Mouse (Mus musculus): Measurements from ENCODE around the gene Gm5141. TPM values are rescaled to one million over a fixed set of nuclear protein-coding genes. Genes with fewer than 3 reads are reported as not detected.

Gm5141 gene
- polyA plus RNA-seq (2015; fragmentation: Illumina TruSeq; extraction: RNeasy Lipid Tissue Mini Kit (QIAGEN cat#74804); ENCODE audit: low read depth, low replicate concordance), result 3.6 TPM

GRCm38 (mm10) chr13:62785199-62786134, at the start of gene Gm5141:
Gm5141 (minus strand) TSS chr13:62785808.

GRCm38 (mm10) chr13:62760432-62761415, 24.9 kb downstream of the Gm5141 start, which contains the start of gene Platr25:
Platr25 (minus strand) TSS chr13:62760709.

Other genes starting within 250 kb of the Gm5141 start
- gene Zfp935, start 227.3 kb downstream of the Gm5141 start, polyA plus RNA-seq (2015; fragmentation: Illumina TruSeq; extraction: RNeasy Lipid Tissue Mini Kit (QIAGEN cat#74804); ENCODE audit: low read depth, low replicate concordance), result not detected
- gene Zfp934, start 214.6 kb downstream of the Gm5141 start, polyA plus RNA-seq (2015; fragmentation: Illumina TruSeq; extraction: RNeasy Lipid Tissue Mini Kit (QIAGEN cat#74804); ENCODE audit: low read depth, low replicate concordance), result 9.3 TPM
- gene 6720489N17Rik, start 161.6 kb downstream of the Gm5141 start, polyA plus RNA-seq (2015; fragmentation: Illumina TruSeq; extraction: RNeasy Lipid Tissue Mini Kit (QIAGEN cat#74804); ENCODE audit: low read depth, low replicate concordance), result 5.0 TPM
- 16.2 TPM for gene Platr25, start 25.1 kb downstream of the Gm5141 start, polyA plus RNA-seq (2015; fragmentation: Illumina TruSeq; extraction: RNeasy Lipid Tissue Mini Kit (QIAGEN cat#74804); ENCODE audit: low read depth, low replicate concordance)
- gene Fbp2, start 72.6 kb upstream of the Gm5141 start, polyA plus RNA-seq (2015; fragmentation: Illumina TruSeq; extraction: RNeasy Lipid Tissue Mini Kit (QIAGEN cat#74804); ENCODE audit: low read depth, low replicate concordance), result not detected
- gene Fbp1, start 102.5 kb upstream of the Gm5141 start, polyA plus RNA-seq (2015; fragmentation: Illumina TruSeq; extraction: RNeasy Lipid Tissue Mini Kit (QIAGEN cat#74804); ENCODE audit: low read depth, low replicate concordance), result not detected
- 61.4 TPM for gene 2010111I01Rik, start 179.1 kb upstream of the Gm5141 start, polyA plus RNA-seq (2015; fragmentation: Illumina TruSeq; extraction: RNeasy Lipid Tissue Mini Kit (QIAGEN cat#74804); ENCODE audit: low read depth, low replicate concordance)

All from brain, adult 10 weeks (tissue).